Mouse (Mus musculus): Measurements from ENCODE around the gene Gcm2.
A peak's percentile ranks its signal among the peaks of the same experiment; 100 is the strongest.

The Gcm2 gene

GRCm38 (mm10) chr13:41110935-41111334 lies at the start of gene Gcm2:
Gcm2 (minus strand) TSS chr13:41111035.
- no peak for DNase-seq (ENCODE audit: low read depth in 2 of 2, low spot score in 2 of 2)

DNA sequence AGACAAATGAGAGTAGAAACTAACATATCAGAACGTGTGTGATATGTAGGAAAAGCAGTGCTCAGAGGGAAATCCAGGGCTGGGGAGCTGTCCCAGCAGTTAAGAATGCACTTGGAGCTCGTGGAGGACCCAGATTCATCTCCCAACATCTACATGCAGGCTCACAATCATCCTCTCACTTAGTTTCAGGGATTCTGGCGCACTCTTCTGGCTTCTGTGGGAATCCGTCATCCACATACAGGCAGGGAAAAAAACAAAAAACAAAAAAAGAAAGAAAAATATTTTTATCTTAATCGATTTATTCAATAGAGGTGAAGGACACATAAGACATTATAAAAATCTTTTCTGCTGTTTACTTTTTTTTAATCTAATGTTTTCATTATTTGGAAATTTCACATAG lies 47.6 kb upstream of the Gcm2 start:
- DNase-seq (ENCODE audit: low read depth in 2 of 2, low spot score in 2 of 2), result no peak

DNA sequence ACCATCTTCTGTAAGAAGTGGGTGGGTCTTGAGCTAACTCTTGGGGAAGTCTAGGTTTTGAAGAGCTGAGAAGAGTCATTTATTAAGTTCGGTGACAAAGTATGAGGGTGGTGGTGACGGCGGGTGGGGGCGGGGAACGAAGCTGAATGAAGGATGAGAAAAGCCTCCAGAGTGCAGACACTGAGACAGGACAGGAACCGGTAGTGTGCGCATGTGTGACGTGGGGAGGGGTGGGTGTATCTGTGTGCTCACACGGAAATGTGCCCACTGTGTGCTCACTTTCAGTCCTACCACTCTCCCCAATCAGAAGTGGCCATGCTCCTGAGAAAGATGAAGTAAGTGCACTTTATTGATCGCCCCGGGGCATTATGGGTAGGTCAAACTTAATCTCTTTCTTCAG lies 42.3 kb upstream of the Gcm2 start:
- no peak for DNase-seq (ENCODE audit: low read depth in 2 of 2, low spot score in 2 of 2)

DNA sequence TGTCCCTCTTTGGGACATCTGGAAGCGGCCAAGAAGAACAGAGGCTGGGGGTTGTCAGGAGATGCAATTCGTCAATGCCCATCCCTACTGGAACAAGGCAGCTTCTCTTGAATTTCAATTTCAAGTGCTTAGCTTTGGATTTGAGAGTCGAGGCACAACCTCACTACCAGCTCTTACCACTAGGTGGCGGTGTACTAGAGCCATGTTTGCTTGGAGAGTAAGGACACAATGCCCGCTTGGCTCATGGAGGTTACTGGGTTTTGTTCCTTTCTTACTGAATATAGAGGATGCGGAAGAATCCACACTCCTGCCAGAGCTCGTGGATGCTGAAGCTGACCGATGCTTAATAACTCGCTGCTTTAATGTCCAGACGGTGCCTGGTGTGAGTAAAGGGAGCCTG lies 35.4 kb upstream of the Gcm2 start:
- peak; percentile 34 to 37 for DNase-seq (ENCODE audit: low read depth in 2 of 2, low spot score in 2 of 2)

- no peak for DNase-seq (ENCODE audit: low read depth in 2 of 2, low spot score in 2 of 2)
Measured at GRCm38 (mm10) chr13:41145433-41145970, 34.7 kb upstream of the Gcm2 start.

- peak; percentile 15 to 46 for DNase-seq (ENCODE audit: low read depth in 2 of 2, low spot score in 2 of 2)
Measured at GRCm38 (mm10) chr13:41134901-41135300, 24.1 kb upstream of the Gcm2 start.

GRCm38 (mm10) chr13:41129061-41129460 lies 18.2 kb upstream of the Gcm2 start:
- no peak for DNase-seq (ENCODE audit: low read depth in 2 of 2, low spot score in 2 of 2)

GRCm38 (mm10) chr13:41128326-41128725 lies 17.5 kb upstream of the Gcm2 start:
- DNase-seq (ENCODE audit: low read depth in 2 of 2, low spot score in 2 of 2), result no peak

DNA sequence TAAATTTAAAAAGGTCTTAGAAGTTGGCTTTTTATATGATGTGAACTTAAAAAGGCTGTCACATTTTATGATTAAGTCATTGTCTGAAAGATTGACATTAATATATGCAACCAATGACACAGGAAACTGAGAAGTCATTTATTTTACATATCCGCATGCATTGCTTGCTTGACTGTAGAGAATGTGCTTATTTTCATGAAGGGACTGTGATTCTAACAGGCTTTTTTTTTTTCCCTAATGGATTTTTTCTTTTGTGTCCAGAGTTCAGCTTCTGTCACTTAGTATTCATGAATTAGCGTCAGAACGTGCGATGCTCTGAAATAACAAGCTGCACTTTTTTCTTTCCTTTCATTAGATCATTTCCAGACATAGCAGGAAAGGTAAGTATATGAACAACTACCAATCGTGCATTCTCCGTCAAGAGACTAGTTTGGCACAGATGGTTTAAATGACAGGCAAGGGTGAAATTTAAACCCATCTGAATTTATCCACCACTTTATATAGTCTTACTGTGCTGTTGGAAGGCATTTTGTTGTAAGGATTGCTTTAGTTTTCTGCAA lies 12.9 kb upstream of the Gcm2 start:
- DNase-seq (ENCODE audit: low read depth in 2 of 2, low spot score in 2 of 2), result no peak

GRCm38 (mm10) chr13:41119152-41119945 lies 8.5 kb upstream of the Gcm2 start:
- no peak for DNase-seq (ENCODE audit: low read depth in 2 of 2, low spot score in 2 of 2)

DNA sequence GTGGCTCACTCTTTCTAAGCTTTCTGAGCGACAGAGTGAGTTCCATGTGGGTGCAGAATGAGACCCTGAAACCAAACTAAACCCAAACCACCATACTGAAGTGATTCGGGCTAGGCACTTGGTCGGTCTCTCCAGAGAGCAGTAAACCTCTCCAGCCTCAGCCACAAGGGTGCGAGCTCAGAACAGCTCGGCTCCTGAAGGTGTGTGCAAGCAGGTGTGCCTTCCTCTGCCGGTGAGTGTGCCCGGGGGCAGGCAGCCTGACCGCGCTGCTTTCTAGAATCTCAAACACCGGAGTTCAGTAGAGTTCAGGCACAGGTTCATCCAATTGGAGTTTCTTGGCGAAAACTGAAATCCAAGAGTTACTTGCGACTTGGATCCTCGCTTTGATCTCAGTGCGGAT lies 3.1 kb upstream of the Gcm2 start, which contains the start of gene Sycp2l:
Gene Sycp2l (plus strand): TSS at position 368 of the 400 bp plus-strand sequence.
- DNase-seq (ENCODE audit: low read depth in 2 of 2, low spot score in 2 of 2), result no peak

DNA sequence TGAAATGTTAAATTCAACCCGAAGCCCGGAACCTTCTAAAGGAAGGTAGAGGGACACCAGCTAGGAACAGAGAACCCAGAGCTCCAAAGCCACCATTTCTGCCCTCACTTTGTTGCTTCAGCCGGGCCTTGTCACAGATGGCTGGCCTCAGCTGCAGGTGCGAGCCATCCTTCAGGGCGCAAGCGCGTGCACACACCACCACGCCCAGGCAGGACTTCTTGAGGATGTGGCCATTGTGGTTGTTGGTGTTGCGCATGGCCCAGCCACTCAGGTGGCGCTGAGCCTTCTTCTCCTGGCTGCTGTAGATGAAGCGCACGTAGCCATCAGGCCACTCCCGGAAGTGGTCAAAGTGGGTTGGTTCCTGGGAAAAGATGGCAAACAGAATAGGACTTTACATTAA lies 5.3 kb downstream of the Gcm2 start:
- no peak for DNase-seq (ENCODE audit: low read depth in 2 of 2, low spot score in 2 of 2)

DNA sequence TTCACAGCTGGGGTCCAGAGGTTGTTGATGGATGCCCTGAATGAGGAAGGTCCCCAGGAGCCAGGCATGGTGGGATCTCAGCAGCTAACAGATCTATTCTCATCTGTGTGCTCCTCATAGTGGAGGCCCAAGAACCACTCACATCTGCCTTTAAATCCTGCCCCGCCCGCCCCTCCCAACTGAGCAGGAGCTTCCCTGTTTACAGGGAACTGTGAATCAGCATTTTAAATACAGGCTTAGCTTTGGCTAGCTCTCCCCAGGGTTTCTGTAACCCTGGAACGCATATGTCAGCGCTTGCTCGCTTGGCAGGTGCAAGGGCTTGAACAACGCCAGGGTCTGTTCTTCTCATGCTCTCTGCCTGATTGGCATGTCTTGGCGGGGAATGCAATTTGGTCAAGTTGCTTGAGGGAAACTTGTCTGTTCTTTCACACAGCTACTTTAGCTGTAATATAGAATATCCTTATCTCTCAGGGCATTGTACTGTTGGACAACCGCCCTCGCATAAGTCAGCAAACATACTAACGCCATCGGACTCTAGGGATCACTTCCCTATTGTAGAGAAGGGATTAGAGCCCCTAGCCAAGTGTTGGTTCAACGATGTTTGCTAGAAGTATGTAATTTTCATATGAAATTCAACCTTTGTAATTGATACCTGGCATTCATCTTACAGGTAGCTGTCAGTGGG lies 6.9 kb downstream of the Gcm2 start:
- DNase-seq (ENCODE audit: low read depth in 2 of 2, low spot score in 2 of 2), result no peak

GRCm38 (mm10) chr13:41100031-41100430 lies 10.8 kb downstream of the Gcm2 start:
- no peak for DNase-seq (ENCODE audit: low read depth in 2 of 2, low spot score in 2 of 2)

DNA sequence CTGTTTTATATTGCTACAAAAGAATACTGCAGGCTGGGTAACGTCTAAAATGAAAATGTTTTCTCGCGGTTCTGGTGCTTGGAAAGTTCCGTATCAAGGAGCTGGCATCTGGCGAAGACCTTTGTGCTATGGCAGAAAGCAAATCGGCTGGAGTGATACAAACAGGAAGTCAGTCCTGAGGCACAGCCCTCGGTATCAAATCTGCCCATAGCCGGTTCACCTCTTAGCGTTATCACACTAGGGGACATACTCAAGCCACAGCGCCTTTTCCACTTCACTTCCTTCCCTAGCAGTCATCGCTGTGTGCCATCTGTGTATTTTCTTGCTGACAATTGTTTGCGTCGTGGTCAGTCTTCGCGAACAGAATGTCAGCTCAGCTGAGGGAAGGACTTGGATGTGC lies 12.5 kb downstream of the Gcm2 start:
- DNase-seq (ENCODE audit: low read depth in 2 of 2, low spot score in 2 of 2), result no peak

DNA sequence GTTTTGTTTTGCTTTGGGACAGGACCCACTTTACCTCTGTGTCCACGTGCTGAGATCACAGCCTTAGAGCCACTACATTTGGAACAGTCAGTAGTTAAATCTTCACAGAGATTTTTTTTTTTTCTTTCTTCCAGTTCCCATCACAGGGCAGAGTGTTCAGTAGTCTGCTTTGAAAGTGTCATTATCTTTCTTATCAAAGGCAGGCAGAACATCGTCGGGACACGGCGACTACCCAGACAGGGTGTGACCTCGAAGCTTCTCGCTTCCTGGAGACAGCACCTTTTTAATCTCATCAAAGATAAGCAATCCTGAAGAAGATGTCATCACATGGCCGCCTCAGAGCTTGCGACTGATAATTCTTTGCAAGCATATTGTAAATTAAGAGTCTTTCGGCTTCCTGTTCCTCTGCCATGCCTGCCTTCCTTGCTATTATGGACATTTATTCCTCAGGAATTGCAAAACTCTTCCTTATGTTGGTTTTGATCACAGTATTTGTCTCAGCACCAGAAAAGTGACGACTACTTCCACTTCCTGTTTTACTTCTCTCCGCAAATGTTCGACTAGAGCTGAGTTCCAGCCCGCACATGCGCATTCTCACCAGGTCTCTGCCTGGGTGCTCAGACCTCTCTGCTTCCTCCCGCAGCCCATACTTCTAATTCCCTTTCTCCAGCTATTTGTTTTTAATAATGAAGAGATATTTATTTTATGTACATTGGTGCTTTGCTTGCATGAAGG lies 13.3 kb downstream of the Gcm2 start:
- DNase-seq (ENCODE audit: low read depth in 2 of 2, low spot score in 2 of 2), result peak; percentile 29 to 51

DNA sequence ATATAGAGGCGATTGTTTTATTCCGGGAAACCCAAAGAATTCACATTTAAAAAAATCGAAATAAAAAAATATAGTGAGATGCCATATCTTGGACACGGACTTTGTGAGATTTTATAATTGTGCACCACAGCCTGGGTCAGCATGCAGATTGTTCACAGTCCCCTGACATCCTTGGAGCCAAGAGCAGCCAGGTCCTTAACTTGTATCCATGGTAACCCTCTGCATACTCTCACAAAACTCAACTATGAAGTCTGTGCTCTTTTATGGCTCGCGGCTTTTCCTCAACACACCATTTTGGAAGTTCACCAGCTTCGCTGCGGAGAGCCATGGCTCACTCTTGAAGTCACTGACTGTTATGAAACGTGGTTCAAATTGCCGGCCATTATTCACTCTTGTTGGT lies 16.7 kb downstream of the Gcm2 start:
- no peak for DNase-seq (ENCODE audit: low read depth in 2 of 2, low spot score in 2 of 2)

DNA sequence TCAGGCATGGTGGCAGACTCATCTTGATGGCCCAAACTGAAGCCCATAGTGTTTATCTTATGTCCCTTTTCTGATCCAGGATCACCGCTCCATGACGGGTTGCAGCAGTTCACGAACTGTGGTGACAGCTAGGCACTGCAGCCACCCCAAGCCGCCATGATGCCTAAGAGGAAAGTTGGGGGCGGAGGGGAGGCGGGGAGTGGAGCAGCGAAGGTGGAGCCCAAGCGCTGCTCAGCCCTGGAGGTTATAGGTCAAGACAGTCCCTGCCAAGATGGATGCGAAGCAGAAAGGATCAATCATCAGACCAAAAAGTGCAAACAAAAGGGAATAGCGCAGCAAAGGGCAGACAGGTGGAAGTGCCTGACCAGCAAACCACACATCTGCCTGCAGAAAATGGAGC lies 19.6 kb downstream of the Gcm2 start:
- DNase-seq (ENCODE audit: low read depth in 2 of 2, low spot score in 2 of 2), result no peak

- DNase-seq (ENCODE audit: low read depth in 2 of 2, low spot score in 2 of 2), result no peak
Measured at GRCm38 (mm10) chr13:41088746-41089145, 22.1 kb downstream of the Gcm2 start.

GRCm38 (mm10) chr13:41085140-41085539 lies 25.7 kb downstream of the Gcm2 start:
- DNase-seq (ENCODE audit: low read depth in 2 of 2, low spot score in 2 of 2), result no peak

GRCm38 (mm10) chr13:41084521-41084920 lies 26.3 kb downstream of the Gcm2 start:
- DNase-seq (ENCODE audit: low read depth in 2 of 2, low spot score in 2 of 2), result no peak
